Mouse (Mus musculus) midbrain, embryonic 11.5 days (tissue): ENCODE data around the gene Sipa1l3. TPM values are rescaled to one million over a fixed set of nuclear protein-coding genes. Genes with fewer than 3 reads are reported as not detected.
A peak's percentile ranks its signal among the peaks of the same experiment; 100 is the strongest.

ENCODE experiments used
- ATAC-seq: fragments of 200-750 bp; cut with Nextera tagmentation; 2 replicates; pipeline ENCODE4 v1.8.0; 2017; ENCODE audit warnings: moderate TSS enrichment, moderate library complexity; ENCODE audit not compliant: low FRiP score
- DNase-seq: peaks from one replicate; pipeline ENCODE4 v3.0.0; 2015; ENCODE audit warnings: low spot score; ENCODE audit errors: missing footprints
- H3K27ac ChIP-seq: fragments of 300-500 bp; sonication (generic); 2 replicates; pipeline ENCODE4 v1.5.1; 2014; ENCODE audit warnings: low read depth, low read length
- H3K27me3 ChIP-seq: fragments of 300-500 bp; sonication (generic); 2 replicates; pipeline ENCODE4 v1.6.1; 2014; ENCODE audit warnings: mild to moderate bottlenecking, low read length, moderate library complexity, mixed read lengths; ENCODE audit not compliant: control insufficient read depth, insufficient read depth
- H3K36me3 ChIP-seq: fragments of 300-500 bp; sonication (generic); 2 replicates; pipeline ENCODE4 v1.6.1; 2014; ENCODE audit warnings: mild to moderate bottlenecking, low read length, moderate library complexity, mixed read lengths; ENCODE audit not compliant: control insufficient read depth, insufficient read depth
- H3K4me1 ChIP-seq: fragments of 300-500 bp; sonication (generic); 2 replicates; pipeline ENCODE4 v1.6.1; 2014; ENCODE audit warnings: low read length; ENCODE audit not compliant: control insufficient read depth, insufficient read depth
- H3K4me2 ChIP-seq: fragments of 300-500 bp; sonication (generic); 2 replicates; pipeline ENCODE4 v1.6.1; 2014; ENCODE audit warnings: mild to moderate bottlenecking, moderate library complexity
- H3K4me3 ChIP-seq: fragments of 300-500 bp; sonication (generic); 2 replicates; pipeline ENCODE4 v1.5.1; 2014; ENCODE audit warnings: low read depth, low read length
- H3K9ac ChIP-seq: fragments of 300-500 bp; sonication (generic); 2 replicates; pipeline ENCODE4 v1.6.1; 2014; ENCODE audit warnings: low read length
- H3K9me3 ChIP-seq: fragments of 300-500 bp; sonication (generic); 2 replicates; pipeline ENCODE4 v1.6.1; 2016; ENCODE audit warnings: low read length; ENCODE audit not compliant: control insufficient read depth
- WGBS: fragments of 180-500 bp; shearing (Covaris S2); extraction: QIAGEN DNeasy Blood & Tissue Kit; methylation state at CpG from one replicate; pipeline ENCODE4 v1.1.7; 2014; 5-methylcytosine and 5-hydroxymethylcytosine counted together
- polyA plus RNA-seq: library from polyadenylated mRNA; unstranded; fragments of >200 nt; fragmentation: Nextera tagmentation; extraction: Ambion mirVana; gene quantifications from 2 replicates; pipeline ENCODE4 v1.2.1, GENCODE M21; 2014

Gene Sipa1l3
- polyA plus RNA-seq, 1 experiment from 2014 or later, result 7.8 TPM

- H3K9ac ChIP-seq, result no peak overlapping the region; the same call in 1 of the 2 replicates
- no peak overlapping the region; the same call in 1 of the 2 replicates for H3K27ac ChIP-seq
- peaks cover 51% of the 10 kb centered on the region for H3K4me1 ChIP-seq
- ATAC-seq (0 out of 2 replicates have a peak, but pooled peaks have one; percentile 6), DNase-seq (peak; percentile 97)
- 0 out of 2 replicates have a peak overlapping the region, but pooled peaks have one; percentile 9 for H3K4me3 ChIP-seq
- peaks cover 3% of the 10 kb centered on the region for H3K36me3 ChIP-seq
- WGBS, result 21% methylated on average over 7 of the region's 7 CpGs
- H3K9me3 ChIP-seq, result no peaks in the 10 kb centered on the region
- H3K27me3 ChIP-seq, result peaks cover 3% of the 10 kb centered on the region
- H3K4me2 ChIP-seq, result peak overlapping the region; percentile 73
Measured at GRCm38 (mm10) chr7:29306619-29307018, 211.8 kb downstream of the Sipa1l3 start.

- DNase-seq, result peak; percentile 90
- WGBS, result 22% methylated on average over 7 of the region's 7 CpGs
- Histone ChIP-seq H3K4me2 (peak overlapping the region; percentile 73), H3K27ac (peak overlapping the region; percentile 31), H3K36me3 (no peaks in the 10 kb centered on the region; the same call in 1 of the 2 replicates), H3K27me3 (peaks cover 3% of the 10 kb centered on the region), H3K9me3 (no peaks in the 10 kb centered on the region), H3K4me1 (peaks cover 51% of the 10 kb centered on the region), H3K9ac (peak overlapping the region; percentile 29), H3K4me3 (peak overlapping the region; percentile 9; the same call in 1 of the 2 replicates)
- no peak for ATAC-seq
Measured at GRCm38 (mm10) chr7:29306108-29306507, 212.3 kb downstream of the Sipa1l3 start.

- DNase-seq (peak; percentile 91), ATAC-seq (no peak; the same call in 1 of the 2 replicates)
- WGBS, result 7% methylated on average over 9 of the region's 9 CpGs
- peaks cover 51% of the 10 kb centered on the region for H3K4me1 ChIP-seq
- peak overlapping the region; percentile 72 for H3K27ac ChIP-seq
- peak overlapping the region; percentile 73 for H3K4me2 ChIP-seq
- no peaks in the 10 kb centered on the region for H3K9me3 ChIP-seq
- peak overlapping the region; percentile 75 for H3K9ac ChIP-seq
- H3K4me3 ChIP-seq, result peak overlapping the region; percentile 61
- no peaks in the 10 kb centered on the region for H3K36me3 ChIP-seq
- H3K27me3 ChIP-seq, result peaks cover 3% of the 10 kb centered on the region
Measured at GRCm38 (mm10) chr7:29305263-29305988, 213.0 kb downstream of the Sipa1l3 start.

GRCm38 (mm10) chr7:29304463-29305262, 213.8 kb downstream of the Sipa1l3 start:
- Histone ChIP-seq H3K9me3 (no peaks in the 10 kb centered on the region), H3K4me1 (peaks cover 47% of the 10 kb centered on the region), H3K27ac (peak overlapping the region; percentile 72), H3K27me3 (peaks cover 2% of the 10 kb centered on the region), H3K4me2 (peak overlapping the region; percentile 73), H3K36me3 (no peaks in the 10 kb centered on the region), H3K4me3 (peak overlapping the region; percentile 61), H3K9ac (peak overlapping the region; percentile 75)
- ATAC-seq, result peak; percentile 41
- under 1% methylated on average over 46 of the region's 48 CpGs for WGBS
- peak; percentile 96 for DNase-seq

- no peaks in the 10 kb centered on the region for H3K36me3 ChIP-seq
- WGBS, result under 1% methylated on average over 67 of the region's 67 CpGs
- no peaks in the 10 kb centered on the region for H3K9me3 ChIP-seq
- peak within 1 kb of the TSS; percentile 73 for H3K4me2 ChIP-seq
- H3K4me1 ChIP-seq, result peaks cover 40% of the 10 kb centered on the region
- peak; percentile 81 for ATAC-seq
- no peaks in the 10 kb centered on the region for H3K27me3 ChIP-seq
- H3K4me3 ChIP-seq, result peak within 1 kb of the TSS; percentile 61
- H3K9ac ChIP-seq, result peak within 1 kb of the TSS; percentile 75
- DNase-seq, result peak; percentile 98
- H3K27ac ChIP-seq, result peak within 1 kb of the TSS; percentile 72
Measured at GRCm38 (mm10) chr7:29303738-29304462, 214.5 kb downstream of the Sipa1l3 start, which contains the start of gene Dpf1. Gene Dpf1 (plus strand): TSS chr7:29303951.

GRCm38 (mm10) chr7:29302641-29303040, 215.8 kb downstream of the Sipa1l3 start:
- Histone ChIP-seq H3K9ac (no peak overlapping the region), H3K27ac (no peak overlapping the region), H3K4me3 (no peak overlapping the region), H3K36me3 (no peaks in the 10 kb centered on the region), H3K27me3 (no peaks in the 10 kb centered on the region), H3K9me3 (no peaks in the 10 kb centered on the region), H3K4me2 (no peak overlapping the region), H3K4me1 (peaks cover 30% of the 10 kb centered on the region)
- DNase-seq (no peak), ATAC-seq (no peak)
- WGBS, result 60% methylated on average over 7 of the region's 7 CpGs

- Histone ChIP-seq H3K27me3 (no peaks in the 10 kb centered on the region), H3K4me3 (no peak overlapping the region), H3K36me3 (no peaks in the 10 kb centered on the region), H3K4me1 (peaks cover 18% of the 10 kb centered on the region), H3K4me2 (no peak overlapping the region), H3K27ac (no peak overlapping the region), H3K9ac (0 out of 2 replicates have a peak overlapping the region, but pooled peaks have one; percentile 24), H3K9me3 (no peaks in the 10 kb centered on the region)
- WGBS, result under 1% methylated on average over 7 of the region's 7 CpGs
- ATAC-seq, result no peak
- peak; percentile 98 for DNase-seq
Measured at GRCm38 (mm10) chr7:29301127-29301566, 217.3 kb downstream of the Sipa1l3 start.

- peaks cover 15% of the 10 kb centered on the region for H3K4me1 ChIP-seq
- 13% methylated on average over 10 of the region's 10 CpGs for WGBS
- ATAC-seq (no peak), DNase-seq (peak; percentile 94)
- H3K9ac ChIP-seq, result no peak overlapping the region
- no peaks in the 10 kb centered on the region for H3K36me3 ChIP-seq
- H3K27ac ChIP-seq, result no peak overlapping the region
- no peaks in the 10 kb centered on the region for H3K9me3 ChIP-seq
- no peaks in the 10 kb centered on the region for H3K27me3 ChIP-seq
- no peak overlapping the region for H3K4me3 ChIP-seq
- no peak overlapping the region for H3K4me2 ChIP-seq
Measured at GRCm38 (mm10) chr7:29296998-29297397, 221.4 kb downstream of the Sipa1l3 start.
